Mouse (Mus musculus): ENCODE measurements around the gene Mical3. TPM values are rescaled to one million over a fixed set of nuclear protein-coding genes. Genes with fewer than 3 reads are reported as not detected.

Gene Mical3
- total RNA-seq, 2 experiments from 2014 or later: 26.4 to 89.3 TPM

GRCm38 (mm10) chr6:120898188-120898833 is 232.5 kb downstream of the Mical3 start:
- peak; percentile 64; the same call in 1 of the 2 replicates for ATAC-seq (replicated peaks; ENCODE audit: low FRiP score, low TSS enrichment, poor library complexity, severe bottlenecking)

- no peak for ATAC-seq (replicated peaks; ENCODE audit: low FRiP score, low TSS enrichment, poor library complexity, severe bottlenecking)
Observed at GRCm38 (mm10) chr6:120894524-120894923, 236.3 kb downstream of the Mical3 start.

- ATAC-seq (replicated peaks; ENCODE audit: low FRiP score, low TSS enrichment, poor library complexity, severe bottlenecking): no peak
Observed at GRCm38 (mm10) chr6:120894089-120894488, 236.7 kb downstream of the Mical3 start.

- no peak for ATAC-seq (replicated peaks; ENCODE audit: low FRiP score, low TSS enrichment, poor library complexity, severe bottlenecking)
Observed at GRCm38 (mm10) chr6:120886696-120887095, 244.1 kb downstream of the Mical3 start.

- ATAC-seq (replicated peaks; ENCODE audit: low FRiP score, low TSS enrichment, poor library complexity, severe bottlenecking): no peak
Observed at GRCm38 (mm10) chr6:120884436-120884835, 246.4 kb downstream of the Mical3 start.

Other genes with a start within 250 kb of the Mical3 start
- gene Bid, start 214.1 kb downstream of the Mical3 start, total RNA-seq (2014; fragmentation: Nextera tagmentation): 55.4 TPM in 2 replicates
- 23.7 and 25.8 TPM in 2 replicates for gene Bid, start 214.1 kb downstream of the Mical3 start, total RNA-seq (2017)
- gene Pex26, start 52.7 kb upstream of the Mical3 start, total RNA-seq (2014; fragmentation: Nextera tagmentation): 6.3 and 9.5 TPM in 2 replicates
- gene Pex26, start 52.7 kb upstream of the Mical3 start, total RNA-seq (2017): 6.2 and 7.1 TPM in 2 replicates
- 2.5 and 3.6 TPM in 2 replicates for gene Tuba8, start 79.7 kb upstream of the Mical3 start, total RNA-seq (2014; fragmentation: Nextera tagmentation)
- 10.7 and 28.8 TPM in 2 replicates for gene Tuba8, start 79.7 kb upstream of the Mical3 start, total RNA-seq (2017)
- gene Usp18, start 114.9 kb upstream of the Mical3 start, total RNA-seq (2014; fragmentation: Nextera tagmentation): 5.2 and 7.0 TPM in 2 replicates
- 2.3 and 7.3 TPM in 2 replicates for gene Usp18, start 114.9 kb upstream of the Mical3 start, total RNA-seq (2017)
- 5.7 and 11.0 TPM in 2 replicates for gene Slc6a13, start 169.2 kb upstream of the Mical3 start, total RNA-seq (2014; fragmentation: Nextera tagmentation)
- 4.6 and 6.4 TPM in 2 replicates for gene Slc6a13, start 169.2 kb upstream of the Mical3 start, total RNA-seq (2017)
- gene Slc6a12, start 212.1 kb upstream of the Mical3 start, total RNA-seq (2014; fragmentation: Nextera tagmentation): 2.5 TPM in 1 of 2 replicates, not detected in the other
- not detected in 2 replicates for gene Slc6a12, start 212.1 kb upstream of the Mical3 start, total RNA-seq (2017)